Mouse (Mus musculus): ENCODE measurements around the gene Igf1.

Igf1 gene

GRCm38 (mm10) chr10:87860181-87861103 is 2.4 kb downstream of the Igf1 start:
- in situ Hi-C loops (cut with MboI, MseI) = no loop called here

DNA sequence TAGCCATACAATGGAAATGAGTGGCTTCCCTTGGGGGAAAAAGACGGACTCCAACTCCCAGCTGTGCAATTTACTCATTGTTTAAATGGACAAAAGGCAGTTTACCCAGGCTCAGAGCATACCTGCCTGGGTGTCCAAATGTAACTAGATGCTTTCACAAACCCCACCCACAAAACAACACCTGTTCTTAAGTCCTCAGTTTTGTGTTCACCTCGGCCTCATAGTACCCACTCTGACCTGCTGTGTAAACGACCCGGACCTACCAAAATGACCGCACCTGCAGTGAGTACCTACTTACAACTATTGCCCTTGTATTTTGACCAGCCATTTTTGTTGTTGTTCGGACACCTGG is 3.0 kb downstream of the Igf1 start:
- in situ Hi-C loops (cut with MboI, MseI) = no loop called here

GRCm38 (mm10) chr10:87862899-87863298 is 4.8 kb downstream of the Igf1 start:
- in situ Hi-C loops (cut with MboI, MseI) = no loop called here

DNA sequence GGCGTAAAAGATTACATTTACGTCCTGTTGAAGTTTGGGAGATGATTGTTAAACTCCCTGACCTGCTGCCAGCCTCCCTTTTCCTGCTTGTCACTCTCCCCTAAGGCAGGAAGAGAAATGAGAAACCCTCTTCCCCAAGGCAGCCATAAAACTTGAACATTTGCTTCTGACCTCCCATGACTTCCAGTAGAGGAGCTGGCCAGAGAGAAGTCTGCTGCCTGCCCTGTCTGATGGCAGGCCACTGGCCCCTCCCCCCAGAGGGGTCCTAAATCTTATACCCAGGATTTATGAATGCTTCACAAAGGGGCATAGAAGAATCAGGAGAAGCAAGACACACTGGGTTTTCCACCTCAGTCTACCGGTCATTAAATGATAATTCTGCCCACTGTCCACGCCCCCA is 5.3 kb downstream of the Igf1 start:
- in situ Hi-C loops (cut with MboI, MseI) = no loop called here

- in situ Hi-C loops (cut with MboI, MseI) = no loop called here
Measured at GRCm38 (mm10) chr10:87865712-87866111, 7.6 kb downstream of the Igf1 start.

DNA sequence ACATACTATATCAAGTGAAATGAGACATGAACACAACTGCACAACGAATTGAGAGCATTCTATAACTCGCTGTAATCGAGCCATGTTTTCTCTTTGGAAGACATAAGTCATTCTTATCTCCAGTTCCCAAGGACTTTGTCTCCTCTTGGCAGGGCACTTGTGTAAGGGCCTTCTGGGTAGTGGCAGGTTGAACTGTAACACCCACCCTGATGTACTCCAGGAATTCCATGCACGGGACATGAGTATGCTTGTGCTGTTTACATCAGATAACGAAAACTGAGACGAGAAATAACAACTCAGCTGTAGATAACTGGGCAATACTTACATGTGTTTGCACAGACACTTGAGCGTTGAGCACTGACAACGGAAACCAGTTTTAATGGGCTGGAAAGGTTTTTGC is 8.4 kb downstream of the Igf1 start:
- in situ Hi-C loops (cut with MboI, MseI) = no loop called here

DNA sequence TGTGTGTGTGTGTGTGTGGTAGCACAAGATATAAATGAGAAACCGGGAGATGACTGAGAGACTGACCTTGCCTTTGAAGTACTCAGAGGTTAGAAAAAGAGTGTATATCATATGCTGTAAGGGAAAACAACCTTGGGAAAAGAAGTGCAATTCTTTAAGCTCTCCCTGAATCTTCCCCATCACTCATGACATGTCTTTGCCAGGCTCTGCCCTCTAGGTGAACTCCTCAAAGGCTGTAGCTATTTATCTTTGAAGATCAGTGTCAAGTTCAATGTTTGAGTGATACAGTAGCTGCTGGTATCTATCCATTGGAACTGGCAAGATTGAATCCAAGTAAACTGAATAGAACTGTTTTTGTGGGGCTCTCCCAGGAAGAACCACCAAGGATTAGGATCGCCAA is 9.2 kb downstream of the Igf1 start:
- in situ Hi-C loops (cut with MboI, MseI) = no loop called here

- in situ Hi-C loops (cut with MboI, MseI) = no loop called here
Measured at GRCm38 (mm10) chr10:87867631-87868030, 9.6 kb downstream of the Igf1 start.

GRCm38 (mm10) chr10:87868349-87869053 is 10.4 kb downstream of the Igf1 start:
- in situ Hi-C loops (cut with MboI, MseI) = no loop called here

DNA sequence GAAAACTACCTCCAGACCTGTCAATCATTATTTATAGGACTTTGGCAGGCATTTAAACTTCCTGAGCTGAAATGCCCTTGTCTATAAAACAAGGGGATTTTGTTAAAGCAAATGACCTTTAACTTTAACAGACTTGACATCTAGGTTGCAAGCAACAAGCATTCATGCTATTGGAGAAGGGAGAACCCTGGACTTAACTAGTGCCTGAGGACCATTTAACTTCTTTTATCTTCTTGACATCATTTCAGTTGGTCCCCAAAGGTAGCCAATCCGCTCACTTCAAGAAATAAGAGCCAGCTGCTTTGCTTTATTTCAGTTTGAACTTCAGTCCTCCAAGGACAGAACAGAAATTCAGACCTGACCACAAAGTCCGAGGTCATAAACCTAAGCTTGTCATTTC is 11.1 kb downstream of the Igf1 start:
- in situ Hi-C loops (cut with MboI, MseI) = no loop called here

DNA sequence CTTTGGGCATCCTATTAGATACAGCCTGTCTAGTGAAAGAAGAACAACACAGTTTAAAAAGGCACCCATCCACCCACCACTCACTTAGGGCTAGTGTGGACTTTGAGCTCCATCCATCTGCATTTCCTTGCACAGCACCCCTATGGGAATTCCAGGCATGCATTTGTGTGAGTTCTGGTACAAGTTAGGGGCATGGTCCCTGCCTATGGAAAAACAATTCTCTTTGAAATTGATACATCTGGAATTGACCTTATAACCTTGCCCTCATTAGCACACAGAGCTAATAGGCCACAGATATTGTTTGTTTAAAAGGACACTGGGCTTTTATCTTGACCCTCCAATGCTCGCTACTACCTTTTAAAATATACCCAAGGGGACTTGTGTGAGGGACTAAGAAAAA is 11.6 kb downstream of the Igf1 start:
- in situ Hi-C loops (cut with MboI, MseI) = no loop called here

- in situ Hi-C loops (cut with MboI, MseI) = no loop called here
Measured at GRCm38 (mm10) chr10:87871863-87872647, 14.0 kb downstream of the Igf1 start.

DNA sequence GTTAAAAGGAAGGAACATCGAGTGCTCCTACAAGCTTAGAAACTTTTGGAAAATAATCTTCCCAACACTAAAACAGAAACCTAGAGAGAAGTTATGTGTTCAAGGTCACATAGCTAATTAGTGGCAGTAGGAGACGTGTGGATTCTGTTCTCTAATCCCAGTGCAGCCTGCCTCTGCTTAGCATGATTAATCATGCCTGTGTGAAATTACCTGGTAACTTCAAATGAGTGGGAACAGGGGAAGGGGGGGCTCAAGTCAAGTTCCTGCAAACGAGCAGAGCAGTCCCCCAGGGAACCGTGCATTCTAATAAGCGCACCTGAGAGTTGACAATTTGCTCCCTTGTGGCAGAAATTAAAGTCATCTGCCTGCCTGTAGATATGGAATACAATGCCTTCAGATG is 14.8 kb downstream of the Igf1 start:
- in situ Hi-C loops (cut with MboI, MseI) = no loop called here

DNA sequence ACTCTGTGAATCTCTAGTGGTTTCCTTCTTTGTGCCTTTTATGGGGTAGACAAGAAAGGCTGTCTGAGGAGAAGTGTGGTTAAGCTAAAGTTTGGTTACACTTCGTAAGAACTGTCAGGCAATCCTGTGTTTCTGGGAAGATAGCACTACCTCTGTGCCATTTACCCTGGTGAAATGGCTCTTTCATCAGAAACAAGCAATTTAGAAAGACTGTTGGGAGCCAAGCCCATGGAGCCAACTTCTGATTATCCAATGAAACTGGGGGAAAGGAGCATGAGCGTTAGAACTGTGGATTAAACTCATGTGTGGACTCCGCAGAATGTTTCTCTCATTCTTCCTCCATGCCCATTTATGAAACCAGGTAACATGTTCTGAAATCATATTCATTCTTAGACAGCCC is 15.5 kb downstream of the Igf1 start:
- in situ Hi-C loops (cut with MboI, MseI) = no loop called here

GRCm38 (mm10) chr10:87880071-87880785 is 22.2 kb downstream of the Igf1 start:
- in situ Hi-C loops (cut with MboI, MseI) = no loop called here

DNA sequence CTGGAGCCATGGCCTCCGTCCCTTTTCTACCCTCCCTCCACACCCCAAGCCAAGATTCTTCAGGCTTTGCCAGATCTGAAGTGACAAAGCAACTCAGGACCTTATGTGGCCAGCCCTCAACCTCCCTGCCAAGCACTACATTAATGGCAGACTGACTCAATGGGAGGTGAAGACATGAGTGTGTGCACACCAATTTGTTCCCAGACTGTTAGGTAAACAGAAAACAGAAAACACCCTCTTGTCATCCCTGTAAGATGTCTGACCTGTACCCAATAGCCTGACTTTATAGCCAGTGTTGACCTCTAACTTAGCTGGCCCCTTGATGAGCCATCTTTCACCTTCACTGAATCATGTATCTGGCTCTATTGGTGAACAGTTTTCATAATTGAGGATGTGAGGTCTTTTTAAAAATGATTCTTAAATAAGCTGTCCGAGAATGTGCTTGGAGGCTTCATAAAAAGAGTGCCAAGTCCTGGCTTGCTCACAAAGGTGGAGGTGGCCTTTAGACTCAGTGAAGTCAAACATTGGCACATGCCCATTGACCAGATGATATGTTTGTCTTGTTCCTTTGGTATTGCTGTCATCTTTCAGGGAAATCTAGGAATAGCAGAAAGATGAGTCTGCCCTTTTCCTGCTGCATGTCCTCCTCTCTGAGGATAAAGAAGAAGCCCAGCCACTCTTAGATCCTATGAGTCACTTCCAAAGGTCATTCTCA is 27.4 kb downstream of the Igf1 start:
- in situ Hi-C loops (cut with MboI, MseI) = no loop called here

DNA sequence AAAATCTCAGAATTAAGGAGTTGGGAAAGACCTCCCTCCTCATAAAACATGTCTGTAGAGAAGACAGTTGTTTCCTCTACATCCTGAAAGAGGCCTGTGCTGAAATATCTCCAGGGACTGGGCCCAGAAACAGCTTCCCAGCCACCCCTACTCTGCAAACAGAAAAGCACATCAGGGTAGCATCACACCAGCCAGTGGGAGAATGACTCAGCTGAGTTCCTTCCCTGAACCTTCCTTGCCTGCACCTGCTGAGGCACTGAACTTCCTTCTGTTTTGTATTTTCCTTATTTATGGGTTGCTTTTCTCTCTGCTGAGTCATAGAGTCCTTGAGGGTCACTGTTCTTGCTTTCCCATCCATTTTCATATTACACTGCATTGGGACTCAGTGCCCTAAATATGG is 31.8 kb downstream of the Igf1 start:
- in situ Hi-C loops (cut with MboI, MseI) = no loop called here

GRCm38 (mm10) chr10:87892256-87892655 is 34.2 kb downstream of the Igf1 start:
- in situ Hi-C loops (cut with MboI, MseI) = no loop called here

DNA sequence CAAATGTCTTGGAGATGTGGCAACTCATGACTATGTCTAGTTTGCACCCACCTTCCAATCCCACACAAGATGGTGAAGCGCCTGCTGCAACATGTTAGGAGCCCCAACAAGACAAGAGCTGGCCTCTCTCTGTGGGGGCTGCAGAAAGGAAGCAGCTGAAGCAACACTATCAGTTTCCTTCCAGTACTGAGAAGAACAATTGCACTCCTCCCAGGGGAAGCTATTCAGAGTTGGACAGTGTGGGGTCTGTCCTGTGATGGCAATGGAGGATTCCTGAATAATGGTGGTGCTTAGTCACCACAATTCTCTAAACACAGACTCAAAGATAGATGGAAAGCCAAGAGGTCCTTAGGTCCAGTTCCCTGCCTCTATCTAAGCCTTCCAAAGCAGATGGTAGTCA is 35.2 kb downstream of the Igf1 start:
- in situ Hi-C loops (cut with MboI, MseI) = no loop called here

- in situ Hi-C loops (cut with MboI, MseI) = no loop called here
Measured at GRCm38 (mm10) chr10:87894461-87895120, 36.5 kb downstream of the Igf1 start.

GRCm38 (mm10) chr10:87895351-87895750 is 37.3 kb downstream of the Igf1 start:
- in situ Hi-C loops (cut with MboI, MseI) = no loop called here
